Mouse (Mus musculus) kidney, adult 8-10 months (tissue): ENCODE data around the gene Olfr1262.

Source experiments
- DNase-seq, 2 experiments: peaks; one replicate each; pipeline ENCODE4 v3.0.0; 2022

Olfr1262 gene

GRCm38 (mm10) chr2:89999845-90000244, at the start of gene Olfr1262:
Gene Olfr1262, plus strand, starts transcription at chr2:90000145.
- no peak for DNase-seq

GRCm38 (mm10) chr2:89974184-89974583, 25.8 kb upstream of the Olfr1262 start, which contains the start of gene Olfr1260:
Gene Olfr1260, plus strand, starts transcription at chr2:89974340.
- DNase-seq: no peak

GRCm38 (mm10) chr2:89977709-89978108, 22.2 kb upstream of the Olfr1262 start:
- DNase-seq: no peak

- no peak for DNase-seq
Observed at GRCm38 (mm10) chr2:89990921-89991320, 9.0 kb upstream of the Olfr1262 start, which contains the start of gene Olfr1261. Gene Olfr1261, plus strand, starts transcription at chr2:89991221.

- DNase-seq: no peak
Observed at GRCm38 (mm10) chr2:90011831-90012230, 11.9 kb downstream of the Olfr1262 start, which contains the start of gene Olfr1263. Gene Olfr1263, plus strand, starts transcription at chr2:90012131.

- DNase-seq: no peak
Observed at GRCm38 (mm10) chr2:90025477-90025876, 25.5 kb downstream of the Olfr1262 start, which contains the start of gene Olfr1264. Gene Olfr1264, minus strand, starts transcription at chr2:90025577.

GRCm38 (mm10) chr2:90035037-90035436, 35.1 kb downstream of the Olfr1262 start, which contains the start of gene Olfr1265:
Gene Olfr1265, plus strand, starts transcription at chr2:90035337.
- no peak for DNase-seq
